Mouse (Mus musculus): ENCODE measurements around the gene 4930469K13Rik. TPM values are rescaled to one million over a fixed set of nuclear protein-coding genes. Genes with fewer than 3 reads are reported as not detected.

Gene 4930469K13Rik
- 1.1 TPM for total RNA-seq (2023)

GRCm38 (mm10) chr11:34098422-34098821 lies at the start of gene 4930469K13Rik:
Gene 4930469K13Rik, minus strand, starts transcription at chr11:34098554.

GRCm38 (mm10) chr11:34046767-34047541 lies 51.4 kb downstream of the 4930469K13Rik start, which contains the start of gene Lcp2:
Gene Lcp2, plus strand, starts transcription at chr11:34046920.

DNA sequence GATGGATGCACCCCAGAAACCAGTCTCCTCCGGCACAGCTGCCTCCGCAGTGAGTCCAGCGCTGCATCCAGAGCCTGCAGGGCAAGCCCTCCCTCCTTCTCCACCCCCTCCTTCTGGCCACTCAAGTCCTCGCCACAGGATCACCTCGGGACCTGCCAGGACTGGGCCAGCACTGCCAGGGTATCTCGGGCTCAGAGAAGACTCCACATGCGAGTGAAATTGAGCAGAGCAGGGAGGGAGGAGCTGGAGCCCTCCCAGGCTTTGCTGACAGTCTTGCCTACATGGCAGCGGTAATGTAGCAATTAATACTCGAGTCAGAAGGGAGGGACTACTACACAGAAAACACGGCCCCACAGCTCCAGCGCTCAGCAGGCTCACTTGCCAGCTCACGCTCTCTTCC lies 105.4 kb downstream of the 4930469K13Rik start, which contains the start of gene Kcnip1:
Gene Kcnip1, minus strand, starts transcription at position 215 of the 400 bp plus-strand sequence.

GRCm38 (mm10) chr11:33962688-33963407 lies 135.5 kb downstream of the 4930469K13Rik start, which contains the start of gene Kcnmb1:
Gene Kcnmb1, plus strand, starts transcription at chr11:33963013.

Other genes with a start within 250 kb of the 4930469K13Rik start
- gene Kcnmb1, start 135.5 kb downstream of the 4930469K13Rik start, total RNA-seq (2023) = 0.18 TPM
- 0.24 TPM for gene Kcnip1, start 105.4 kb downstream of the 4930469K13Rik start, total RNA-seq (2023)
- gene Lcp2, start 51.6 kb downstream of the 4930469K13Rik start, total RNA-seq (2023) = 210 TPM
- gene Foxi1, start 109.5 kb upstream of the 4930469K13Rik start, total RNA-seq (2023) = 0.28 TPM
- not detected for gene Fam196b, start 216.3 kb upstream of the 4930469K13Rik start, total RNA-seq (2023)

Data from CD8-positive naive resting alpha-beta T cell, adult 57 days (primary cell).